Mouse (Mus musculus) embryonic fibroblast, embryonic 13.5 days (primary cell): ENCODE measurements around the gene Phactr2. TPM values are rescaled to one million over a fixed set of nuclear protein-coding genes. Genes with fewer than 3 reads are reported as not detected.

ENCODE experiments used
- H3K27ac ChIP-seq: 2 replicates; pipeline ENCODE4 v1.5.1; 2012; ENCODE audit warnings: low read length, control low read depth, inconsistent platforms; ENCODE audit not compliant: insufficient read depth
- H3K4me1 ChIP-seq: 2 replicates; pipeline ENCODE4 v1.6.1; 2011; ENCODE audit warnings: low read length; ENCODE audit not compliant: control insufficient read depth, insufficient read depth
- H3K4me3 ChIP-seq: 2 replicates; pipeline ENCODE4 v1.5.1; 2011; ENCODE audit warnings: mild to moderate bottlenecking, control low read depth, low read length; ENCODE audit not compliant: insufficient read depth
- CTCF ChIP-seq: IDR thresholded peaks from 2 replicates; pipeline ENCODE4 v1.5.1; 2011; ENCODE audit warnings: mild to moderate bottlenecking, control low read depth, low read length, moderate library complexity, borderline replicate concordance; ENCODE audit not compliant: insufficient read depth
- POLR2A ChIP-seq: IDR thresholded peaks from 2 replicates; pipeline ENCODE4 v1.6.1; 2011; ENCODE audit warnings: low read depth, mild to moderate bottlenecking, control low read depth, low read length, moderate library complexity
- polyA plus RNA-seq: library from polyadenylated mRNA; stranded (reverse); fragments of >200 nt; gene quantifications from 2 replicates; pipeline ENCODE4 v1.2.4, GENCODE M21; 2011; ENCODE audit warnings: low read depth; ENCODE audit not compliant: missing spikeins, insufficient read length

Gene Phactr2
- polyA plus RNA-seq, 1 experiment, result 15.9 TPM

- TF ChIP-seq CTCF (no peak), POLR2A (no peak)
- H3K4me3 ChIP-seq, result no peak overlapping the region
- no peak overlapping the region for H3K27ac ChIP-seq
- no peaks in the 10 kb centered on the region for H3K4me1 ChIP-seq
Observed at GRCm38 (mm10) chr10:13429766-13430165, 44.4 kb downstream of the Phactr2 start.

DNA sequence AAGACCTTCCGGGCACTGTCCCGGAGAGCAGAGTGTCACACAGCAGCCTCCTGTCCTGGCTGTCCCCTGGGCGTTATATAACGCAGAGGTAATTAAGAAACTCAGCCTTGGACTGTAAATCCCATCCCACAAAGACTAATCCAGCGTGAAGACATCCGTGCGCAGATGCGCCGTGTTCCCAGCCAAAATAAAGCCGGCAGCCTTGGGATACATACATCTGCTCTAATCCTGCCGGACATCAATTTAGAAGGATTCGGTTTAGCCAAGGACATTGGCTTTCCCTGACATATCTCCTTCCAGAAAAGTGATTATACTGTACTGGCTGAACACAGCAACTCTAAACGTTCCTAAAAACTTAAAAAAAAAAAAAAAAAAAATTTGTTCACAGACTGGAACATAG is 45.0 kb downstream of the Phactr2 start:
- H3K4me3 ChIP-seq, result no peak overlapping the region
- peaks cover 3% of the 10 kb centered on the region; the same call in 1 of the 2 replicates for H3K4me1 ChIP-seq
- H3K27ac ChIP-seq, result no peak overlapping the region
- no peak for TF ChIP-seq CTCF
- TF ChIP-seq POLR2A, result no peak

- H3K27ac ChIP-seq, result no peak overlapping the region
- TF ChIP-seq POLR2A, result no peak
- no peak for TF ChIP-seq CTCF
- H3K4me1 ChIP-seq, result peaks cover 4% of the 10 kb centered on the region; the same call in 1 of the 2 replicates
- H3K4me3 ChIP-seq, result no peak overlapping the region
Observed at GRCm38 (mm10) chr10:13428536-13428935, 45.7 kb downstream of the Phactr2 start.

DNA sequence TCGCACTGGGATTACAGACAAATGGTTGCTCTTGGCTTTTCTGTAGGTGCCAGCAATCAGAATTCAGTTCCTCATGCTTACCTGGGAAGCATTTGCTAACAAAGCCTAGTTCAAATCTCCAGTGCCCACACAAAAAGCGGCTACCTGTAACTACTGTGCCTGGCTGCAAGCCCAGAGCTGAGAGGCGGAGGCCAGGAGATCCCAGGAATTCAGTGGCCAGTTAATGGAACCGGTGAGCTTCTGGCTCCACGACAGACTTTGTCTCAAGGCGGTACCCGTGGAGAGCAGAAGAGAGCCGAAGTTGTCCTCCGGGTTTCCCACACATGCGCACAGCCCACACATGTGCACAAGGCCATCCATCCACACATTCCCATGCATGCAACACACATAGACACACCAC is 46.6 kb downstream of the Phactr2 start:
- Histone ChIP-seq H3K4me3 (no peak overlapping the region), H3K27ac (no peak overlapping the region), H3K4me1 (peaks cover 4% of the 10 kb centered on the region; the same call in 1 of the 2 replicates)
- TF ChIP-seq CTCF (no peak), POLR2A (no peak)

GRCm38 (mm10) chr10:13425198-13425597 is 49.0 kb downstream of the Phactr2 start:
- H3K4me1 ChIP-seq, result peaks cover 4% of the 10 kb centered on the region; the same call in 1 of the 2 replicates
- TF ChIP-seq CTCF, result no peak
- no peak for TF ChIP-seq POLR2A
- no peak overlapping the region for H3K4me3 ChIP-seq
- H3K27ac ChIP-seq, result no peak overlapping the region

DNA sequence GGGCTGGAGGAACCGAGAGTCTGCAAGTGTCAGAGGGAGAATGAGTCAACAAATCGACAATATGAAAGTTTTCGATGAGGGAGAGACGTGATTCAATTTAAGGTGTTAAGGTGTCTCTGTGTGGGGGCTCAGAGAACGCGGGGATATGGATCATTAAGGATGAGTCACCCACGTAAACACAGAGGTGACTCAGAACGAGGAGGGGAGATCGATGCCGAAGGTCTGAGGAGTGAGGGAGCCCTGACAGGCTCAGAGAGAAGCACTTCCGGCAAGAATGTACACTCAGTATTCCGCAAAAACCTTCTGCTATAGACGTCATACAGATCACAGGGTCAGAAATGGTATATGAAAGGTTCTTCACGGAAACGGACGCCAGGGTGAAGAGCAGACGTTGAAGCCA is 49.7 kb downstream of the Phactr2 start:
- no peak overlapping the region for H3K27ac ChIP-seq
- no peak overlapping the region for H3K4me3 ChIP-seq
- H3K4me1 ChIP-seq, result peaks cover 4% of the 10 kb centered on the region; the same call in 1 of the 2 replicates
- TF ChIP-seq POLR2A (no peak), CTCF (no peak)

DNA sequence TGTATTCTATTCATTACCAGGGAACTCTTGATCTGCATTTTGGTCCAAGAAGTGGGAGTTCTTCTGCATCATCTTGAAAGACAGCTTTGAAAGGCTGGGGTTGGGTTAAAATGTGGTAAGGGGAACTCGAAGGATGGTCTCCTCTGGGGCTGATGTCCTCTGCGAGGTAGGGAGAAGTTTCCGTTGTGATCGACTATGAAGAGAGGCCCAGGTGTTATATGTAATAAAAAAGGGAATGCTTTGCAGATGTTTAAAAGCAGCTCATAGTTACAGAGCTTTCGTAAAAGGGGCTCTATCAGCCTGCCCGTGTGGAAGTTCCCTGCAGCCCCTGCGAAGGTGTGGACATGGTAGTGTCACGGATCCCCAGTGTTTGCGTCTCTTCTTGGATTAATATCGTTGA is 50.2 kb downstream of the Phactr2 start:
- TF ChIP-seq CTCF (no peak), POLR2A (no peak)
- Histone ChIP-seq H3K4me3 (no peak overlapping the region), H3K27ac (no peak overlapping the region), H3K4me1 (peaks cover 4% of the 10 kb centered on the region; the same call in 1 of the 2 replicates)

- Histone ChIP-seq H3K4me1 (peaks cover 4% of the 10 kb centered on the region; the same call in 1 of the 2 replicates), H3K4me3 (no peak overlapping the region), H3K27ac (no peak overlapping the region)
- TF ChIP-seq POLR2A, result no peak
- TF ChIP-seq CTCF, result no peak
Observed at GRCm38 (mm10) chr10:13422121-13422520, 52.1 kb downstream of the Phactr2 start.

GRCm38 (mm10) chr10:13419246-13419645 is 55.0 kb downstream of the Phactr2 start:
- H3K4me3 ChIP-seq, result no peak overlapping the region
- peaks cover under 1% of the 10 kb centered on the region; the same call in 1 of the 2 replicates for H3K4me1 ChIP-seq
- H3K27ac ChIP-seq, result no peak overlapping the region
- TF ChIP-seq POLR2A (no peak), CTCF (no peak)

DNA sequence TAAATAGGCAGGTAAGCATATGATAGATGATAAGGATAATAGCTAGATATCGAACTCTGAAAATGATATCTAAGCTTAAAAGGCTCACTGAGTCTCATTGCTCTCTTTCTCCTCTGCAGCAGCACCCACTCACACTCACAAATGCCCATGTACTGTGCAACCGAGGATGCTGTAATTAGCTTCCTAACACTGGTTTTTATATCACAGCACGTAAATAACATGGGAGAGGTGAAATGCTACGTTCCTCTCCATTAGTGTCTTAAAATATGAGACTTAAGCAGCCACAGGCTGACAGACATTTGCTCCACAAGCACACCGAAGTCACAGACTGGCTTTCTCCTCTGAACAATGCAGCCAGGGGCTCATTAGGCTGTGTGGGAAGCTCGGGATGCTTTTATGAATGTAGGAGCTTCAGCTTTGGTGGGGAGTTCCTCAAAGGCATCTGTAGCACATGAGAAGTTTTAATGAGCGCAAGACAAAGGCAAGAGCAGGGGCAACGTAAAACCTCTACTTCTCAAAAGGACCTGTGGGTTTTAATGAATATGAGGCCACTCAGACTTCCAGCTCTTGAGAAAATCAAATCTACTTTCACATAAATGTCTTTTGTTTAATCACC is 58.6 kb downstream of the Phactr2 start:
- no peak overlapping the region for H3K27ac ChIP-seq
- H3K4me3 ChIP-seq, result no peak overlapping the region
- TF ChIP-seq CTCF (no peak), POLR2A (no peak)
- no peaks in the 10 kb centered on the region for H3K4me1 ChIP-seq

DNA sequence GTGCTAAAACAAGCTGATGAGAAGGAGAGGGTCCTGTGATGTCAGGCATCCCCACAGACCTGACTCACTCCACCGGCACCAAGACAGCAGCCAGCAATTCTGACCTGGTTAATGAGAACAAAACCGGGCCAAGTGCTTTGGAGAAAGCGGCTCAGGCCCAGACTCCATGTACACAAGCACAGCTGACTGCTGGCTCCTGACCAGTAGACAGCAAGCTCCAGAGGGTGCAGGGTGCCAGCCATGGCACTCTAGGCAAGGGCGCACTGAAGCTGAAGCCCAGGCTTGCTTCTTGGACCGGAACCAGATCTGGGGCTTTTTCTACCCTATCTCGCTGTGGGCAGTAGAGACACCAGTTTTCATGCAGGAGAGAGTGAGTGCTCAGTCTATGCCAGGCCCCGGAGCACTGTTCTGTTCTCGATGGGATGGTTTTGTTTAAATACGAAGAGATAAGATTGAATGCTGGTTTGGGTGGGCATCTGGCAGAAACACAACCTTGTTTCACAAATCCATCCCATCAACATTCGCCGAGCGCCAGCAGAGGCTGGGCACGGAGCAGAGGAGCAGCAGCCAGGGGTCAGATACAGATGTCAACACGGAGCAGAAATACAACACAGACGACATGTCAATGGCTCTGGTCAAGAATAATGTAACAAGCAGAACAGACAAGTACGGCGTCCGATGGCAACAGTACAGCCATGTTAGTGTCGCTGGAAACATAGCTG is 61.8 kb downstream of the Phactr2 start:
- Histone ChIP-seq H3K4me3 (no peak overlapping the region), H3K27ac (no peak overlapping the region), H3K4me1 (no peaks in the 10 kb centered on the region)
- TF ChIP-seq POLR2A, result no peak
- TF ChIP-seq CTCF, result no peak
